Mouse (Mus musculus) hematopoietic stem cell, adult 5-6 weeks (primary cell): Measurements from ENCODE around the gene Cntnap1. TPM values are rescaled to one million over a fixed set of nuclear protein-coding genes. Genes with fewer than 3 reads are reported as not detected.
"Not testable (repeated sequence)": the region's sequence is repeated elsewhere in the genome, so short reads cannot be mapped to it uniquely, and the experiment has no call there.

ENCODE experiments used
- ATAC-seq, 2 experiments: fragments of 125-278 bp in 1 of 2; replicated peaks in 1 of 2; 2 replicates each; pipeline ENCODE4 v1.8.0; 2016 to 2017; ENCODE audit warnings: inconsistent platforms in 2 of 2, mild to moderate bottlenecking in 2 of 2, moderate number of reproducible peaks in 2 of 2, low read depth in 1 of 2, moderate TSS enrichment in 1 of 2; ENCODE audit not compliant: low FRiP score in 2 of 2, poor library complexity in 2 of 2, severe bottlenecking in 2 of 2, insufficient read depth in 1 of 2, low TSS enrichment in 1 of 2
- total RNA-seq: library from RNA; stranded (forward); fragments of 172-1452, 232-1000 nt; gene quantifications from 2 replicates; pipeline ENCODE4 v1.2.3, GENCODE M21; 2017

Gene Cntnap1
- total RNA-seq, 1 experiment from 2014 or later, result not detected

GRCm38 (mm10) chr11:101143338-101144225 is 26.7 kb upstream of the Cntnap1 start:
- peak; percentile 77 to 80 for ATAC-seq

- ATAC-seq, result no peak
Observed at GRCm38 (mm10) chr11:101146377-101146776, 23.9 kb upstream of the Cntnap1 start.

GRCm38 (mm10) chr11:101148751-101149150 is 21.6 kb upstream of the Cntnap1 start:
- no peak for ATAC-seq

- peak; percentile 27 to 36; a peak in 1 of 4 replicates for ATAC-seq
Observed at GRCm38 (mm10) chr11:101149178-101150105, 20.9 kb upstream of the Cntnap1 start.

- ATAC-seq, result no peak
Observed at GRCm38 (mm10) chr11:101151063-101151462, 19.3 kb upstream of the Cntnap1 start.

GRCm38 (mm10) chr11:101152825-101153224 is 17.5 kb upstream of the Cntnap1 start:
- no peak for ATAC-seq

- ATAC-seq, result no peak
Observed at GRCm38 (mm10) chr11:101154648-101155047, 15.7 kb upstream of the Cntnap1 start.

GRCm38 (mm10) chr11:101155151-101155550 is 15.2 kb upstream of the Cntnap1 start:
- no peak for ATAC-seq

GRCm38 (mm10) chr11:101155728-101156371 is 14.5 kb upstream of the Cntnap1 start, which contains the start of gene Tubg2:
Gene Tubg2, plus strand, starts transcription at chr11:101155907.
- ATAC-seq, result peak; percentile 37 to 42; a peak in 3 of 4 replicates

GRCm38 (mm10) chr11:101160151-101160550 is 10.2 kb upstream of the Cntnap1 start:
- not testable (repeated sequence) for ATAC-seq

- ATAC-seq, result not testable (repeated sequence)
Observed at GRCm38 (mm10) chr11:101160981-101161505, 9.3 kb upstream of the Cntnap1 start.

- ATAC-seq, result no peak
Observed at GRCm38 (mm10) chr11:101161551-101161950, 8.8 kb upstream of the Cntnap1 start.

GRCm38 (mm10) chr11:101162301-101162700 is 8.0 kb upstream of the Cntnap1 start:
- no peak for ATAC-seq

- ATAC-seq, result no peak
Observed at GRCm38 (mm10) chr11:101162772-101163171, 7.6 kb upstream of the Cntnap1 start.

- no peak for ATAC-seq
Observed at GRCm38 (mm10) chr11:101163476-101164350, 6.6 kb upstream of the Cntnap1 start.

GRCm38 (mm10) chr11:101164351-101164665 is 6.0 kb upstream of the Cntnap1 start:
- no peak for ATAC-seq
